21 mouse cellular contexts compared by ENCODE assay signal in genomic region chr19:20881205-20881604, GRCm38 (mm10).
DNase-seq lines count a peak whose midpoint lies in the region; ATAC-seq and TF ChIP-seq lines count a peak whose summit lies in the region.
"Had no signal": no experiment of that assay in that cellular context is flagged by ENCODE, and none has a peak within 500 bp of the region (broad histone marks: within the 10 kb centered on the region; RNA-seq: fewer than 3 reads in every experiment).

No protein-coding gene starts in this region.

- H3K27me3 ChIP-seq in MEL (ENCODE audit: control insufficient read depth in 1 of 2, insufficient read depth in 2 of 2, low read length in 2 of 2), result no peaks in the 10 kb centered on the region
- H3K27me3 ChIP-seq: embryonic facial prominence, embryonic 12.5 days; embryonic facial prominence, embryonic 15.5 days; hindbrain, embryonic 12.5 days; hindbrain, embryonic 15.5 days had no signal

- TF ChIP-seq RAD21 in MEL (IDR thresholded peaks at IDR 0.05; ENCODE audit: low read depth, low read length), result no peak

- TF ChIP-seq EP300 in MEL (IDR thresholded peaks at IDR 0.05; ENCODE audit: low read depth in 1 of 2, low read length in 2 of 2), result no peak

- H3K27ac ChIP-seq in MEL (ENCODE audit: control insufficient read depth, low read depth, low read length), result no peak overlapping the region
- H3K27ac ChIP-seq: embryonic facial prominence, embryonic 12.5 days; embryonic facial prominence, embryonic 15.5 days; hindbrain, embryonic 12.5 days; hindbrain, embryonic 15.5 days had no signal

- H3K4me1 ChIP-seq in MEL (ENCODE audit: control insufficient read depth in 1 of 2, insufficient read depth in 2 of 2, low read length in 2 of 2), result 0 out of 4 replicates have a peak, but pooled peaks cover 0 to under 1% of the 10 kb centered on the region in 2 experiments
- H3K4me1 ChIP-seq: embryonic facial prominence, embryonic 12.5 days; embryonic facial prominence, embryonic 15.5 days; hindbrain, embryonic 12.5 days; hindbrain, embryonic 15.5 days had no signal

- peak; percentile 69 for DNase-seq in kidney, adult 9 months
- no peak for DNase-seq in kidney, adult 11 months
- peak; percentile 16 for DNase-seq in MEL (ENCODE audit: low read depth, low spot score)
- DNase-seq in frontal cortex, postnatal 25 days (ENCODE audit: low spot score in 2 of 2), result no peak
- no peak for DNase-seq in adrenal gland, postnatal 10 days
- DNase-seq: adrenal gland, adult 2 months; adrenal gland, postnatal 25 days; cerebellum, adult 11-12 months; cerebellum, adult 8-10 months; cerebellum, postnatal 25 days; forebrain, postnatal 0 days; gastrocnemius, postnatal 10 days; gastrocnemius, postnatal 36 days; heart, adult 11 months had no signal

- H3K4me3 ChIP-seq in MEL (ENCODE audit: control insufficient read depth in 1 of 2, insufficient read depth in 1 of 2, low read depth in 2 of 2, low read length in 2 of 2), result no peak overlapping the region
- H3K4me3 ChIP-seq: embryonic facial prominence, embryonic 12.5 days; embryonic facial prominence, embryonic 15.5 days; hindbrain, embryonic 12.5 days; hindbrain, embryonic 15.5 days had no signal

- no peak overlapping the region for H3K9ac ChIP-seq in MEL (ENCODE audit: control insufficient read depth, low read depth, low read length, poor library complexity, severe bottlenecking)
- H3K9ac ChIP-seq: embryonic facial prominence, embryonic 12.5 days; embryonic facial prominence, embryonic 15.5 days; forebrain, postnatal 0 days; hindbrain, embryonic 12.5 days; hindbrain, embryonic 15.5 days had no signal

- H3K79me2 ChIP-seq in MEL (ENCODE audit: control insufficient read depth, insufficient read depth, low read length, poor library complexity), result no peaks in the 10 kb centered on the region

- TF ChIP-seq POLR2A in MEL (IDR thresholded peaks at IDR 0.05; ENCODE audit: control insufficient read depth in 1 of 2, insufficient read depth in 1 of 2, low read depth in 1 of 2, low read length in 2 of 2, poor library complexity in 1 of 2), result no peak

- peaks cover 0 to 2% of the 10 kb centered on the region in 2 experiments; a peak in 1 of 4 replicates for H3K36me3 ChIP-seq in MEL (ENCODE audit: control insufficient read depth in 1 of 2, insufficient read depth in 2 of 2, low read length in 2 of 2)
- H3K36me3 ChIP-seq: embryonic facial prominence, embryonic 12.5 days; embryonic facial prominence, embryonic 15.5 days; hindbrain, embryonic 12.5 days; hindbrain, embryonic 15.5 days had no signal

- TF ChIP-seq CTCF in MEL (IDR thresholded peaks at IDR 0.05 in 2 of 3, conservative IDR thresholded peaks at IDR 0.05 in 1 of 3; ENCODE audit: control insufficient read depth in 1 of 3, insufficient read depth in 1 of 3, low read depth in 2 of 3, low read length in 3 of 3, poor library complexity in 1 of 3, severe bottlenecking in 1 of 3), result no peak

- H3K9me3 ChIP-seq in MEL (replicated peaks; ENCODE audit: insufficient read depth, low read length), result no peaks in the 10 kb centered on the region
- H3K9me3 ChIP-seq: embryonic facial prominence, embryonic 12.5 days; embryonic facial prominence, embryonic 15.5 days; hindbrain, embryonic 12.5 days; hindbrain, embryonic 15.5 days had no signal

- peak; percentile 35; the same call in 1 of the 2 replicates for ATAC-seq in granulocyte monocyte progenitor cell, adult 5-6 weeks (replicated peaks; ENCODE audit: poor library complexity, severe bottlenecking)
- ATAC-seq: forebrain, embryonic 14.5 days; forebrain, postnatal 0 days; Patski had no signal

TF ChIP-seq in MEL, 35 proteins besides CTCF, POLR2A, EP300 and RAD21:
- TF ChIP-seq CHD1 (IDR thresholded peaks at IDR 0.05; ENCODE audit: low read depth, low read length) (no peak), BHLHE40 (IDR thresholded peaks at IDR 0.05; ENCODE audit: borderline replicate concordance, low read depth, low read length) (no peak), UBTF (IDR thresholded peaks at IDR 0.05; ENCODE audit: borderline replicate concordance, insufficient read depth, low read depth, low read length) (no peak), GATA1 (IDR thresholded peaks at IDR 0.05; ENCODE audit: low read depth, low read length) (no peak)

Comparison
In these comparisons a context has a peak if more than half of its experiments do, and no peak if none do; other contexts are left out.
1. DNase-seq: peak in kidney, adult 9 months (single experiment) and MEL (single experiment); none in kidney, adult 11 months (single experiment), frontal cortex, postnatal 25 days (0 of 2) and adrenal gland, postnatal 10 days (single experiment).